Comparison of ENCODE assay signal across 22 mouse cellular contexts in genomic region chr2:21085517-21085916, GRCm38 (mm10).
DNase-seq lines count a peak whose midpoint lies in the region; ATAC-seq and TF ChIP-seq lines count a peak whose summit lies in the region.
"Had no signal": no experiment of that assay in that cellular context is flagged by ENCODE, and none has a peak within 500 bp of the region (broad histone marks: within the 10 kb centered on the region; RNA-seq: fewer than 3 reads in every experiment).

No protein-coding gene starts in this region.

- ATAC-seq in liver, embryonic 11.5 days (replicated peaks; ENCODE audit: low FRiP score) = 0 out of 2 replicates have a peak, but pooled peaks have one; percentile 41
- ATAC-seq in liver, postnatal 0 days = no peak
- 0 out of 2 replicates have a peak, but pooled peaks have one; percentile 11 for ATAC-seq in common myeloid progenitor, adult 5-6 weeks (replicated peaks; ENCODE audit: low read depth, poor library complexity, severe bottlenecking)
- ATAC-seq: activated CD4-positive, CD25-positive, alpha-beta regulatory T cell, adult 4 months; forebrain, embryonic 16.5 days; intestine, embryonic 15.5 days; Patski had no signal

- no peak overlapping the region for H3K4me2 ChIP-seq in liver, embryonic 11.5 days
- H3K4me2 ChIP-seq in liver, postnatal 0 days (ENCODE audit: low read depth, low read length) = no peak overlapping the region
- H3K4me2 ChIP-seq: embryonic facial prominence, embryonic 13.5 days; forebrain, embryonic 12.5 days; heart, embryonic 11.5 days; heart, embryonic 15.5 days; hindbrain, embryonic 14.5 days; intestine, embryonic 15.5 days had no signal

- H3K9ac ChIP-seq in liver, embryonic 11.5 days (ENCODE audit: low read depth, low read length) = no peak overlapping the region
- H3K9ac ChIP-seq in liver, postnatal 0 days (replicated peaks) = no peak overlapping the region
- H3K9ac ChIP-seq: embryonic facial prominence, embryonic 13.5 days; forebrain, embryonic 12.5 days; heart, embryonic 15.5 days; hindbrain, embryonic 14.5 days; intestine, embryonic 15.5 days had no signal

- H3K79me3 ChIP-seq in C2C12 (ENCODE audit: low read depth) = no peaks in the 10 kb centered on the region

- no peak for TF ChIP-seq CTCF in liver, postnatal 0 days (IDR thresholded peaks at IDR 0.05; ENCODE audit: low read depth)
- no peak for TF ChIP-seq CTCF in C2C12 (IDR thresholded peaks at IDR 0.05; ENCODE audit: control insufficient read depth, insufficient read depth, insufficient read length)

- H3K79me2 ChIP-seq in C2C12 (ENCODE audit: control insufficient read depth, insufficient read depth) = no peaks in the 10 kb centered on the region

- H3K27me3 ChIP-seq in liver, embryonic 11.5 days (replicated peaks; ENCODE audit: control insufficient read depth, insufficient read depth, low read length) = no peaks in the 10 kb centered on the region
- no peaks in the 10 kb centered on the region for H3K27me3 ChIP-seq in liver, postnatal 0 days (ENCODE audit: insufficient read depth, low read length)
- H3K27me3 ChIP-seq in C2C12 (ENCODE audit: control insufficient read depth, insufficient read depth, insufficient read length) = no peaks in the 10 kb centered on the region
- H3K27me3 ChIP-seq: embryonic facial prominence, embryonic 13.5 days; forebrain, embryonic 12.5 days; heart, embryonic 15.5 days; intestine, embryonic 15.5 days; Patski had no signal

- H3K4me3 ChIP-seq in liver, embryonic 11.5 days (ENCODE audit: low read depth, low read length) = no peak overlapping the region
- no peak overlapping the region for H3K4me3 ChIP-seq in liver, postnatal 0 days (ENCODE audit: low read depth, low read length)
- no peak overlapping the region for H3K4me3 ChIP-seq in C2C12 (ENCODE audit: insufficient read depth, poor library complexity, severe bottlenecking)
- H3K4me3 ChIP-seq: embryonic facial prominence, embryonic 13.5 days; forebrain, embryonic 12.5 days; heart, embryonic 15.5 days; hindbrain, embryonic 10.5 days; intestine, embryonic 15.5 days had no signal

- no peaks in the 10 kb centered on the region for H3K36me3 ChIP-seq in liver, embryonic 11.5 days (ENCODE audit: control insufficient read depth, insufficient read depth, low read length)
- H3K36me3 ChIP-seq in liver, postnatal 0 days (replicated peaks; ENCODE audit: insufficient read depth, low read length) = no peaks in the 10 kb centered on the region
- H3K36me3 ChIP-seq in C2C12 (ENCODE audit: control insufficient read depth, insufficient read depth) = no peaks in the 10 kb centered on the region
- H3K36me3 ChIP-seq: embryonic facial prominence, embryonic 13.5 days; forebrain, embryonic 12.5 days; heart, embryonic 15.5 days; hindbrain, embryonic 10.5 days; intestine, embryonic 15.5 days had no signal

- no peak overlapping the region for H3K27ac ChIP-seq in liver, embryonic 11.5 days (ENCODE audit: low read depth, low read length)
- no peak overlapping the region for H3K27ac ChIP-seq in liver, postnatal 0 days (ENCODE audit: low read depth)
- H3K27ac ChIP-seq: embryonic facial prominence, embryonic 13.5 days; forebrain, embryonic 12.5 days; heart, embryonic 15.5 days; hindbrain, embryonic 10.5 days; hindbrain, embryonic 14.5 days; intestine, embryonic 15.5 days had no signal

- DNase-seq in adrenal gland, adult 2 months = peak; percentile 29
- DNase-seq in adrenal gland, postnatal 25 days = no peak
- DNase-seq in liver, embryonic 11.5 days (ENCODE audit: low spot score) = no peak
- no peak for DNase-seq in liver, postnatal 0 days
- DNase-seq in cerebellum, adult 9-10 months = no peak
- no peak for DNase-seq in cerebellum, adult 11 months
- DNase-seq: cerebellum, adult 18-20 months; cerebellum, postnatal 14 days; gastrocnemius, postnatal 10 days; heart, adult 18-20 months had no signal

- no peak overlapping the region for H3ac ChIP-seq in C2C12 (ENCODE audit: control insufficient read depth, insufficient read length, low read depth)

- H3K9me3 ChIP-seq in liver, embryonic 11.5 days (ENCODE audit: control insufficient read depth, low read length) = no peaks in the 10 kb centered on the region
- no peaks in the 10 kb centered on the region for H3K9me3 ChIP-seq in liver, postnatal 0 days (ENCODE audit: low read length)
- H3K9me3 ChIP-seq: embryonic facial prominence, embryonic 13.5 days; forebrain, embryonic 12.5 days; heart, embryonic 15.5 days; hindbrain, embryonic 10.5 days; intestine, embryonic 15.5 days had no signal

- no peak for TF ChIP-seq EP300 in liver, postnatal 0 days (IDR thresholded peaks at IDR 0.05; ENCODE audit: low read depth)

- 38% methylated on average over 5 of the region's 5 CpGs for WGBS in liver, embryonic 11.5 days
- 26% methylated on average over 5 of the region's 5 CpGs for WGBS in liver, postnatal 0 days (ENCODE audit: insufficient replicate concordance)

- H3K4me1 ChIP-seq in liver, embryonic 11.5 days (replicated peaks; ENCODE audit: control insufficient read depth, insufficient read depth, low read length) = no peaks in the 10 kb centered on the region
- H3K4me1 ChIP-seq in liver, postnatal 0 days (ENCODE audit: insufficient read depth) = no peaks in the 10 kb centered on the region
- H3K4me1 ChIP-seq: embryonic facial prominence, embryonic 13.5 days; forebrain, embryonic 12.5 days; heart, embryonic 15.5 days; hindbrain, embryonic 10.5 days; intestine, embryonic 15.5 days had no signal

TF ChIP-seq in C2C12, 6 proteins besides CTCF, POLR2A, EP300 and RAD21:
- TF ChIP-seq CEBPB (IDR thresholded peaks at IDR 0.05; ENCODE audit: low read depth) (no peak), MAX (IDR thresholded peaks at IDR 0.05) (no peak), USF1 (IDR thresholded peaks at IDR 0.05; ENCODE audit: low read depth) (peak; percentile 56), FOSL1 (IDR thresholded peaks at IDR 0.05; ENCODE audit: insufficient read depth, low read length, poor library complexity, severe bottlenecking) (no peak), MYOG (IDR thresholded peaks at IDR 0.05; ENCODE audit: control insufficient read depth, extremely low read depth, insufficient read length) (no peak), MYOD1 (IDR thresholded peaks at IDR 0.05; ENCODE audit: control insufficient read depth, insufficient read length, low read depth) (no peak)
